In the genomic region with DNA sequence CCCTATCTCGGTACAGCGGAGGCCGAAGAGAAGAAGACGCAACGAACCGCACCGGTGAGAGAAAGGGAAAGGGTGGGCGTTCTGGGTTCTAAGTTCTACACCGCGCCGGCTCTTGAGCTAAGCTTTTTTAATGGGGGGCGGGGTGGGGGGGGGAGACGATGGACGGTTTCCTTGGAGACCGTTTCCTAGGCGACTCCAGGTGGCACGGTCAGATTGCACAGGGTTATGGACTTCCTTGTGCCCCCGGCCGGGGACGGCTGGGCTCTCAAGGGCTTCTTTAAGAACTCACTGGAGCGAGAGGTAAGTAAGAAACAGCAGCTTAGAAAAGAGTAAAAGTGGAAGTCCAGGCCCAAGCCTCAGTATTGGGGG, we compare ENCODE assay signal across 8 mouse cellular contexts. TPM values are rescaled to one million over a fixed set of nuclear protein-coding genes. Genes with fewer than 3 reads are reported as not detected.
DNase-seq lines count a peak whose midpoint lies in the region; ATAC-seq and TF ChIP-seq lines count a peak whose summit lies in the region.

No protein-coding gene starts in this region.

- H3K9me3 ChIP-seq in hindbrain, embryonic 11.5 days (ENCODE audit: control insufficient read depth, low read length), result no peaks in the 10 kb centered on the region

- H3K4me2 ChIP-seq in hindbrain, embryonic 11.5 days (replicated peaks; ENCODE audit: low read depth, low read length), result peak overlapping the region; percentile 40

- peak; percentile 77 for ATAC-seq in hindbrain, embryonic 11.5 days (ENCODE audit: low FRiP score)

- H3K9ac ChIP-seq in hindbrain, embryonic 11.5 days (ENCODE audit: low read depth, low read length), result peak overlapping the region; percentile 95

- H3K4me1 ChIP-seq in kidney, adult 2 months (ENCODE audit: control insufficient read depth, insufficient read depth, low read length), result peaks cover 11% of the 10 kb centered on the region; the same call in 1 of the 2 replicates
- H3K4me1 ChIP-seq in hindbrain, embryonic 11.5 days (replicated peaks; ENCODE audit: control insufficient read depth, insufficient read depth, low read length), result peaks cover 4% of the 10 kb centered on the region

- H3K79me2 ChIP-seq in macrophage (ENCODE audit: inconsistent target), result peaks cover 44% of the 10 kb centered on the region

- no peak for TF ChIP-seq POLR2A in kidney, adult 2 months (IDR thresholded peaks at IDR 0.05; ENCODE audit: low read depth, low read length)

- TF ChIP-seq CTCF in kidney, adult 2 months (conservative IDR thresholded peaks at IDR 0.05; ENCODE audit: insufficient read depth, insufficient read length, low read depth, low read length), result no peak

- no peaks in the 10 kb centered on the region for H3K27me3 ChIP-seq in kidney, adult 2 months (replicated peaks; ENCODE audit: control insufficient read depth, insufficient read depth, low read length)
- H3K27me3 ChIP-seq in hindbrain, embryonic 11.5 days (ENCODE audit: control insufficient read depth, insufficient read depth, low read length), result no peaks in the 10 kb centered on the region

- under 1% methylated on average over 21 of the region's 21 CpGs for WGBS in kidney, adult 2 months
- WGBS in hindbrain, embryonic 11.5 days, result 2% methylated on average over 18 of the region's 21 CpGs
- under 1% methylated on average over 19 of the region's 21 CpGs for WGBS in macrophage (ENCODE audit: missing documents)

- H3K4me3 ChIP-seq in kidney, adult 2 months (ENCODE audit: insufficient read depth, low read depth, low read length), result peak overlapping the region; percentile 94
- peak overlapping the region; percentile 78 for H3K4me3 ChIP-seq in hindbrain, embryonic 11.5 days (ENCODE audit: low read depth, low read length)
- H3K4me3 ChIP-seq in macrophage (ENCODE audit: inconsistent target), result peak overlapping the region; percentile 90

- peak overlapping the region; percentile 81 for H3K27ac ChIP-seq in kidney, adult 2 months (ENCODE audit: insufficient read depth, low read depth, low read length)
- H3K27ac ChIP-seq in hindbrain, embryonic 11.5 days (ENCODE audit: low read depth, low read length), result peak overlapping the region; percentile 85
- peak overlapping the region; percentile 85 for H3K27ac ChIP-seq in macrophage

- H3K36me3 ChIP-seq in kidney, adult 2 months (ENCODE audit: control insufficient read depth, insufficient read depth, low read length), result peaks cover 2% of the 10 kb centered on the region; the same call in 1 of the 2 replicates
- peaks cover 6% of the 10 kb centered on the region; the same call in 1 of the 2 replicates for H3K36me3 ChIP-seq in hindbrain, embryonic 11.5 days (ENCODE audit: control insufficient read depth, insufficient read depth, low read length)
- peaks cover 29% of the 10 kb centered on the region for H3K36me3 ChIP-seq in macrophage (ENCODE audit: inconsistent target)

- no peak for DNase-seq in kidney, adult 2 months
- no peak for DNase-seq in kidney, adult 8-10 months
- DNase-seq in c-Kit-positive CD71-positive TER-119-positive erythroid progenitor cells, embryonic 14.5 days (ENCODE audit: low spot score), result peak; percentile 51
- no peak for DNase-seq in hindbrain, embryonic 11.5 days (ENCODE audit: low spot score)
- DNase-seq in right cerebral cortex, adult 2 months (ENCODE audit: low spot score in 2 of 2), result no peak
- no peak for DNase-seq in ovary, adult 18-20 months (ENCODE audit: low spot score)
- DNase-seq in cerebellum, postnatal 36 days, result no peak

RNA-seq across cellular contexts. Expression of a gene that starts 0.2 kb away (rescaled TPM):
- 344 and 416 TPM in 2 replicates for polyA plus RNA-seq in kidney, adult 2 months (2012; rRNA removed)
- polyA plus RNA-seq in hindbrain, embryonic 11.5 days (2014; fragmentation: Nextera tagmentation; extraction: Ambion mirVana), result 215 and 217 TPM in 2 replicates
- total RNA-seq in macrophage (2018; cell fraction: chromatin; rRNA removed), result 10 to 100 TPM in 25 of 26 experiments, 1 to 10 TPM in 1; 9.7 to 88.8 (median 48.3) TPM
- 100 to 1,000 TPM in 12 of 26 experiments, 10 to 100 TPM in 14; 68.1 to 131 (median 98.3) TPM for total RNA-seq in macrophage (2018; cell fraction: cytosol; rRNA removed)
- total RNA-seq in macrophage (2018; cell fraction: nucleus; rRNA removed), result 10 to 100 TPM; 19.6 to 91.0 (median 53.1) TPM
- polyA plus RNA-seq in macrophage (2018), result 67.4 to 116 TPM (median 113 TPM) in 3 replicates

RNA-seq across cellular contexts. Expression of a gene that starts 0.3 kb away (rescaled TPM):
- polyA plus RNA-seq in kidney, adult 2 months (2012; rRNA removed), result 18.8 and 19.0 TPM in 2 replicates
- polyA plus RNA-seq in hindbrain, embryonic 11.5 days (2014; fragmentation: Nextera tagmentation; extraction: Ambion mirVana), result 46.0 and 49.3 TPM in 2 replicates
- total RNA-seq in macrophage (2018; cell fraction: chromatin; rRNA removed), result 10 to 100 TPM in 14 of 26 experiments, 1 to 10 TPM in 11, under 1 TPM in 1; 0.82 to 24.8 (median 12.2) TPM
- 10 to 100 TPM in 22 of 26 experiments, 1 to 10 TPM in 4; 5.5 to 18.9 (median 14.1) TPM for total RNA-seq in macrophage (2018; cell fraction: cytosol; rRNA removed)
- 10 to 100 TPM in 17 of 26 experiments, 1 to 10 TPM in 9; 3.5 to 23.2 (median 13.0) TPM for total RNA-seq in macrophage (2018; cell fraction: nucleus; rRNA removed)
- 11.7 to 17.7 TPM (median 14.4 TPM) in 3 replicates for polyA plus RNA-seq in macrophage (2018)

RNA-seq across cellular contexts. Expression of a gene that starts 19.2 kb away (rescaled TPM):
- 9.9 and 11.1 TPM in 2 replicates for polyA plus RNA-seq in kidney, adult 2 months (2012; rRNA removed)
- 15.1 and 21.2 TPM in 2 replicates for polyA plus RNA-seq in hindbrain, embryonic 11.5 days (2014; fragmentation: Nextera tagmentation; extraction: Ambion mirVana)
- total RNA-seq in macrophage (2018; cell fraction: chromatin; rRNA removed), result not detected
- not detected for total RNA-seq in macrophage (2018; cell fraction: cytosol; rRNA removed)
- not detected for total RNA-seq in macrophage (2018; cell fraction: nucleus; rRNA removed)
- polyA plus RNA-seq in macrophage (2018), result not detected in 3 replicates

RNA-seq across cellular contexts. Expression of a gene that starts 35.3 kb away (rescaled TPM):
- 40.5 and 40.6 TPM in 2 replicates for polyA plus RNA-seq in kidney, adult 2 months (2012; rRNA removed)
- polyA plus RNA-seq in hindbrain, embryonic 11.5 days (2014; fragmentation: Nextera tagmentation; extraction: Ambion mirVana), result 78.8 and 90.2 TPM in 2 replicates
- total RNA-seq in macrophage (2018; cell fraction: chromatin; rRNA removed), result 100 to 1,000 TPM; 117 to 284 (median 186) TPM
- 10 to 100 TPM; 29.8 to 46.3 (median 40.2) TPM for total RNA-seq in macrophage (2018; cell fraction: cytosol; rRNA removed)
- 100 to 1,000 TPM; 100 to 241 (median 155) TPM for total RNA-seq in macrophage (2018; cell fraction: nucleus; rRNA removed)
- 34.7 to 38.9 TPM (median 36.7 TPM) in 3 replicates for polyA plus RNA-seq in macrophage (2018)

RNA-seq across cellular contexts. Expression of a gene that starts 57.9 kb away (rescaled TPM):
- polyA plus RNA-seq in kidney, adult 2 months (2012; rRNA removed), result 109 and 144 TPM in 2 replicates
- polyA plus RNA-seq in hindbrain, embryonic 11.5 days (2014; fragmentation: Nextera tagmentation; extraction: Ambion mirVana), result 284 TPM in 2 replicates
- 100 to 1,000 TPM in 21 of 26 experiments, 10 to 100 TPM in 5; 54.6 to 183 (median 126) TPM for total RNA-seq in macrophage (2018; cell fraction: chromatin; rRNA removed)
- 100 to 1,000 TPM in 9 of 26 experiments, 10 to 100 TPM in 17; 79.1 to 113 (median 93.9) TPM for total RNA-seq in macrophage (2018; cell fraction: cytosol; rRNA removed)
- total RNA-seq in macrophage (2018; cell fraction: nucleus; rRNA removed), result 100 to 1,000 TPM in 12 of 26 experiments, 10 to 100 TPM in 14; 51.8 to 170 (median 97.6) TPM
- polyA plus RNA-seq in macrophage (2018), result 83.8 to 94.4 TPM (median 87.4 TPM) in 3 replicates

Comparison
In these comparisons a context has a peak if more than half of its experiments do, and no peak if none do; other contexts are left out.
1. RNA of a gene that starts 19.2 kb away (polyA plus RNA-seq): 15.1 to 21.2 TPM in hindbrain, embryonic 11.5 days and 9.9 to 11.1 TPM in kidney, adult 2 months; not detected in macrophage; every median in the first group is over 10 times any median in the second.
2. Peak in every context shown above with its lines, with median percentiles within 50 percentile points of each other: H3K27ac ChIP-seq and H3K4me3 ChIP-seq.